Mouse (Mus musculus) cerebellum, postnatal 10 days (tissue): ENCODE measurements at regions not wholly inside any gene's neighbourhood (a gene's known extent, or its start where the extent isn't known, plus 50 kb on each side); places are given as distances from the start of the nearest gene placed in this dataset.

Source experiments
- DNase-seq, 2 experiments: peaks; one replicate each; pipeline ENCODE4 v3.0.0; 2021; ENCODE audit warnings: mixed read lengths in 2 of 2

DNA sequence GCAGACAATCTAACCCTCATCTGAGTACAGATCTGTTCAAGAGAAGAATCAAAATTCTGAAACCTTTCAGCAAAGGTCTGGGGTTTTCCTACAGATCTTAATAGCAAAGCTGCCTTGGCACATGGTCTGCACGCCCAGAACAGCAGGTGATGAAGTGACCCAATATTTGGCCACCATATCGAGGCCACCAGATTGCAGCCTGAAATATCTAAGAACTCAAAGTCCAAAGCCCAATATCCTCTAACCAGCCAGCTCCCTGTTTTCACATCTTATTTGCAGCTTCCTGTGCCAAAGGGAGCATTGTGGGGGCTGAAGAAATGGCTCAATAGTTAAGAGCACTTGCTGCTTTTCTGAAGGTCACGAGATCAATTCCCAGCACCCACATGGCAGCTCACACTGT, 52.8 kb upstream of the Rgs7 start:
- peak; percentile 15 to 26 for DNase-seq
